Mouse (Mus musculus): Measurements from ENCODE around the gene Leo1. TPM values are rescaled to one million over a fixed set of nuclear protein-coding genes. Genes with fewer than 3 reads are reported as not detected.

The Leo1 gene
- total RNA-seq, 2 experiments from 2014 or later = 36.9 to 38.3 TPM

Other genes starting within 250 kb of the Leo1 start
- gene Myo5c, start 209.5 kb upstream of the Leo1 start, total RNA-seq (2021) = under 1 TPM; 0.14 to 0.32 TPM
- gene Gnb5, start 135.2 kb upstream of the Leo1 start, total RNA-seq (2021) = 10 to 100 TPM; 74.6 to 78.1 TPM
- gene Bcl2l10, start 93.8 kb upstream of the Leo1 start, total RNA-seq (2021) = under 1 TPM in 1 of 2 experiments, not detected in 1; 0.32 TPM
- 100 to 1,000 TPM; 108 to 111 TPM for gene Mapk6, start 31.5 kb upstream of the Leo1 start, total RNA-seq (2021)
- gene Tmod3, start 118.1 kb downstream of the Leo1 start, total RNA-seq (2021) = 10 to 100 TPM; 85.0 to 96.1 TPM
- gene Tmod2, start 169.8 kb downstream of the Leo1 start, total RNA-seq (2021) = 100 to 1,000 TPM; 453 to 459 TPM
- gene Lysmd2, start 184.2 kb downstream of the Leo1 start, total RNA-seq (2021) = 10 to 100 TPM; 24.4 to 26.5 TPM
- 100 to 1,000 TPM; 183 to 193 TPM for gene Scg3, start 242.5 kb downstream of the Leo1 start, total RNA-seq (2021)

Measured in left cerebral cortex, postnatal 4 days (tissue).